Mouse (Mus musculus) cerebellum, postnatal 10 days (tissue): Measurements from ENCODE around the gene Prtg.
A peak's percentile ranks its signal among the peaks of the same experiment; 100 is the strongest.

Experiments used
- DNase-seq, 2 experiments: peaks; one replicate each; pipeline ENCODE4 v3.0.0; 2021; ENCODE audit warnings: mixed read lengths in 2 of 2

Gene Prtg

GRCm38 (mm10) chr9:72863773-72864172 is 57.1 kb downstream of the Prtg start:
- DNase-seq, result peak; percentile 21 to 26

GRCm38 (mm10) chr9:72867434-72867833 is 60.8 kb downstream of the Prtg start:
- DNase-seq, result peak in 1 of 2 experiments; percentile 44

GRCm38 (mm10) chr9:72868774-72869173 is 62.1 kb downstream of the Prtg start:
- DNase-seq, result no peak

GRCm38 (mm10) chr9:72871506-72872297 is 65.0 kb downstream of the Prtg start:
- DNase-seq, result no peak

GRCm38 (mm10) chr9:72872298-72873130 is 65.8 kb downstream of the Prtg start:
- DNase-seq, result no peak

GRCm38 (mm10) chr9:72875878-72876277 is 69.2 kb downstream of the Prtg start:
- no peak for DNase-seq

GRCm38 (mm10) chr9:72877905-72878304 is 71.2 kb downstream of the Prtg start:
- DNase-seq, result no peak

GRCm38 (mm10) chr9:72878656-72879055 is 72.0 kb downstream of the Prtg start:
- DNase-seq, result no peak

- DNase-seq, result no peak
These were observed 72.9 kb downstream of the Prtg start for GRCm38 (mm10) chr9:72879601-72880000.

- peak; percentile 22 to 32 for DNase-seq
These were observed 73.7 kb downstream of the Prtg start for GRCm38 (mm10) chr9:72880225-72880960.

- peak; percentile 77 to 78 for DNase-seq
These were observed 74.5 kb downstream of the Prtg start for GRCm38 (mm10) chr9:72881026-72881768.

GRCm38 (mm10) chr9:72883940-72884339 is 77.3 kb downstream of the Prtg start:
- DNase-seq, result peak; percentile 73 to 79

- DNase-seq, result peak; percentile 39 to 49
These were observed 83.1 kb downstream of the Prtg start for GRCm38 (mm10) chr9:72889777-72890176.

GRCm38 (mm10) chr9:72890499-72891085 is 83.9 kb downstream of the Prtg start:
- no peak for DNase-seq

GRCm38 (mm10) chr9:72892761-72893160 is 86.1 kb downstream of the Prtg start:
- peak; percentile 27 to 55 for DNase-seq

GRCm38 (mm10) chr9:72894796-72895352 is 88.2 kb downstream of the Prtg start:
- no peak for DNase-seq

GRCm38 (mm10) chr9:72902057-72902456 is 95.4 kb downstream of the Prtg start:
- DNase-seq, result no peak

- DNase-seq, result no peak
These were observed 95.9 kb downstream of the Prtg start for GRCm38 (mm10) chr9:72902611-72903010.

- DNase-seq, result peak; percentile 20 to 34
These were observed 100.0 kb downstream of the Prtg start for GRCm38 (mm10) chr9:72906693-72907103.

GRCm38 (mm10) chr9:72911381-72911780 is 104.7 kb downstream of the Prtg start:
- DNase-seq, result no peak

GRCm38 (mm10) chr9:72913551-72913950 is 106.9 kb downstream of the Prtg start:
- DNase-seq, result no peak

GRCm38 (mm10) chr9:72915728-72916127 is 109.1 kb downstream of the Prtg start:
- DNase-seq, result no peak
